Mouse (Mus musculus) limb, embryonic 14.5 days (tissue): ENCODE results near the gene Ehmt2. TPM values are rescaled to one million over a fixed set of nuclear protein-coding genes. Genes with fewer than 3 reads are reported as not detected.

ENCODE experiments used
- ATAC-seq: fragments of 200-750 bp; cut with Nextera tagmentation; 2 replicates; pipeline ENCODE4 v1.8.0; 2017; ENCODE audit warnings: low read depth, moderate number of reproducible peaks, moderate TSS enrichment; ENCODE audit not compliant: low FRiP score
- DNase-seq: peaks from one replicate; pipeline ENCODE4 v3.0.0-alpha.2; 2015; ENCODE audit warnings: low spot score
- H3K27ac ChIP-seq: fragments of 300-500 bp; sonication (generic); replicated peaks from 2 replicates; pipeline ENCODE4 v1.5.1; 2014; ENCODE audit warnings: low read depth, mild to moderate bottlenecking, low read length, moderate library complexity, mixed read lengths
- H3K27me3 ChIP-seq: fragments of 300-500 bp; sonication (generic); 2 replicates; pipeline ENCODE4 v1.6.1; 2014; ENCODE audit warnings: low read length, mixed read lengths; ENCODE audit not compliant: control insufficient read depth, insufficient read depth
- H3K36me3 ChIP-seq: fragments of 300-500 bp; sonication (generic); 2 replicates; pipeline ENCODE4 v1.6.1; 2014; ENCODE audit warnings: mild to moderate bottlenecking, low read length, moderate library complexity, mixed read lengths; ENCODE audit not compliant: control insufficient read depth, insufficient read depth
- H3K4me1 ChIP-seq: fragments of 300-500 bp; sonication (generic); 2 replicates; pipeline ENCODE4 v1.6.1; 2014; ENCODE audit warnings: antibody characterized with exemption, low read length, mixed read lengths; ENCODE audit not compliant: control insufficient read depth, insufficient read depth
- H3K4me2 ChIP-seq: fragments of 300-500 bp; sonication (generic); replicated peaks from 2 replicates; pipeline ENCODE4 v1.6.1; 2014; ENCODE audit warnings: low read depth, mild to moderate bottlenecking, low read length, moderate library complexity; ENCODE audit not compliant: severe bottlenecking
- H3K4me3 ChIP-seq: fragments of 300-500 bp; sonication (generic); replicated peaks from 2 replicates; pipeline ENCODE4 v1.5.1; 2014; ENCODE audit warnings: low read length
- H3K9ac ChIP-seq: fragments of 300-500 bp; sonication (generic); 2 replicates; pipeline ENCODE4 v1.6.1; 2014; ENCODE audit warnings: mild to moderate bottlenecking, low read depth, low read length, moderate library complexity; ENCODE audit not compliant: severe bottlenecking
- H3K9me3 ChIP-seq: fragments of 300-500 bp; sonication (generic); 2 replicates; pipeline ENCODE4 v1.6.1; 2016; ENCODE audit warnings: low read length; ENCODE audit not compliant: control insufficient read depth
- POLR2A ChIP-seq: fragments of 200-500 bp; IDR thresholded peaks from 2 replicates; pipeline ENCODE4 v1.8.0; 2012; ENCODE audit warnings: inconsistent platforms, mild to moderate bottlenecking, moderate library complexity, borderline replicate concordance; ENCODE audit not compliant: insufficient read depth, insufficient read length; ENCODE audit errors: extremely low read depth
- WGBS: fragments of 180-500 bp; shearing (Covaris S2); extraction: QIAGEN DNeasy Blood & Tissue Kit; methylation state at CpG from one replicate; pipeline ENCODE4 v1.1.7; 2014; 5-methylcytosine and 5-hydroxymethylcytosine counted together
- polyA plus RNA-seq, 2 experiments: library from polyadenylated mRNA; depleted of rRNA in 1 of 2; stranded (reverse) in 1 of 2; unstranded in 1 of 2; fragments of >200 nt; fragmentation: Nextera tagmentation in 1 of 2; extraction: Ambion mirVana in 1 of 2; gene quantifications; 2 replicates each; pipeline versions ENCODE4 v1.2.1 to v1.2.3; 2012 to 2014

Ehmt2 gene
- polyA plus RNA-seq, 2 experiments, result 72.8 to 232 TPM

DNA sequence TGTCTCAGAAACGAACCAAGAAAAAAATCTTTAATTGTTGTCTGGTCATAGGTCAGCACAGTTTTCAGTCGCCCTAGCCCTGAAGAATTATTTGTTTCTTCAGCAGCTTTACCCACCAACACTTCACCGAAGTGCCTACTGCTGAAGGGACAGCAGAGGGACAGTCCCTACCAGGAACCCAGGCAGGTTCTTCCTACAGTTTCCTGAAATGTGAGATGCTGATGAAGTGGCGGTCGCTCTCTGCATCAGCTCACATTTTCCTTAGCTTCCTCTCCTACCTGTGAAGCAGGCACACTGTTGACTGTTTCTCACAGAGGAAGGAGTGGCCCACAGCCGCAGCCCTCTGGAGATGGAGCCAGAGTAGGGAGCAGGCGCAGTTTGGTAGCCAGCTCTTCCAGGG lies 32.3 kb upstream of the Ehmt2 start:
- 50% methylated on average over 7 of the region's 7 CpGs for WGBS
- no peak for TF ChIP-seq POLR2A
- Histone ChIP-seq H3K9me3 (no peaks in the 10 kb centered on the region), H3K4me2 (no peak overlapping the region), H3K27me3 (no peaks in the 10 kb centered on the region), H3K9ac (no peak overlapping the region), H3K27ac (no peak overlapping the region), H3K4me3 (no peak overlapping the region), H3K36me3 (no peaks in the 10 kb centered on the region), H3K4me1 (no peaks in the 10 kb centered on the region)
- ATAC-seq (no peak), DNase-seq (no peak)

DNA sequence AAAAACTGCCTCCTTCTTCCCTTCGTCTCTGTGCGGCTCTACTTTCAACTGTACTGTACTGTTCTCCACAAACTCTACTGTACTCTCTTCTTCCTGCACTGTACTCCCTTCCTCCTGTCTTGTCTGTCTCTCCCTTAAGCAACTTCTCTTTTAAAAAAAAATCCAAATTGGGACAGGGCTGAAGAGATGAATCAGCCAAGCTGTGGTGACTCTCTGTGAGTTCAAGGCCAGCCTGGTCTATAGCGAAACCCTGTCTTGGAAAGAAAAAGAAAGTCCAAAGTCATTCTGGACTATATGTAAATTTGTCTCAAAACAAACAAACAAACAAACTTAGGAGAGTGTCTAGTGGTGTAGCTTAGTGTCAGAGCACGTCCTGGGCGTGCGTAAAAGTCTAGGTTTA lies 23.9 kb upstream of the Ehmt2 start:
- DNase-seq, result no peak
- no peak for TF ChIP-seq POLR2A
- 90% methylated on average over 6 of the region's 6 CpGs for WGBS
- no peak for ATAC-seq
- Histone ChIP-seq H3K9ac (no peak overlapping the region), H3K9me3 (no peaks in the 10 kb centered on the region), H3K4me2 (no peak overlapping the region), H3K4me1 (no peaks in the 10 kb centered on the region; the same call in 1 of the 2 replicates), H3K4me3 (no peak overlapping the region), H3K27me3 (no peaks in the 10 kb centered on the region), H3K36me3 (no peaks in the 10 kb centered on the region), H3K27ac (no peak overlapping the region)

GRCm38 (mm10) chr17:34879336-34879879 lies 18.9 kb upstream of the Ehmt2 start, which contains the start of gene Zbtb12:
Gene Zbtb12 (plus strand): TSS chr17:34879483.
- H3K36me3 ChIP-seq, result no peaks in the 10 kb centered on the region
- H3K4me2 ChIP-seq, result no peak within 1 kb of the TSS
- DNase-seq, result no peak
- 36% methylated on average over 11 of the region's 11 CpGs for WGBS
- no peaks in the 10 kb centered on the region for H3K27me3 ChIP-seq
- no peak within 1 kb of the TSS for H3K9ac ChIP-seq
- H3K27ac ChIP-seq, result no peak within 1 kb of the TSS
- TF ChIP-seq POLR2A, result no peak
- H3K4me1 ChIP-seq, result peaks cover 6% of the 10 kb centered on the region; the same call in 1 of the 2 replicates
- H3K9me3 ChIP-seq, result no peaks in the 10 kb centered on the region
- no peak for ATAC-seq
- H3K4me3 ChIP-seq, result no peak within 1 kb of the TSS

- no peak for TF ChIP-seq POLR2A
- ATAC-seq (no peak), DNase-seq (no peak)
- no peaks in the 10 kb centered on the region for H3K9me3 ChIP-seq
- H3K4me2 ChIP-seq, result no peak overlapping the region
- H3K4me3 ChIP-seq, result no peak overlapping the region
- H3K9ac ChIP-seq, result no peak overlapping the region
- H3K27me3 ChIP-seq, result no peaks in the 10 kb centered on the region
- H3K27ac ChIP-seq, result no peak overlapping the region
- H3K4me1 ChIP-seq, result peaks cover 6% of the 10 kb centered on the region; the same call in 1 of the 2 replicates
- no peaks in the 10 kb centered on the region for H3K36me3 ChIP-seq
These were observed 17.1 kb upstream of the Ehmt2 start for GRCm38 (mm10) chr17:34881166-34881565.

DNA sequence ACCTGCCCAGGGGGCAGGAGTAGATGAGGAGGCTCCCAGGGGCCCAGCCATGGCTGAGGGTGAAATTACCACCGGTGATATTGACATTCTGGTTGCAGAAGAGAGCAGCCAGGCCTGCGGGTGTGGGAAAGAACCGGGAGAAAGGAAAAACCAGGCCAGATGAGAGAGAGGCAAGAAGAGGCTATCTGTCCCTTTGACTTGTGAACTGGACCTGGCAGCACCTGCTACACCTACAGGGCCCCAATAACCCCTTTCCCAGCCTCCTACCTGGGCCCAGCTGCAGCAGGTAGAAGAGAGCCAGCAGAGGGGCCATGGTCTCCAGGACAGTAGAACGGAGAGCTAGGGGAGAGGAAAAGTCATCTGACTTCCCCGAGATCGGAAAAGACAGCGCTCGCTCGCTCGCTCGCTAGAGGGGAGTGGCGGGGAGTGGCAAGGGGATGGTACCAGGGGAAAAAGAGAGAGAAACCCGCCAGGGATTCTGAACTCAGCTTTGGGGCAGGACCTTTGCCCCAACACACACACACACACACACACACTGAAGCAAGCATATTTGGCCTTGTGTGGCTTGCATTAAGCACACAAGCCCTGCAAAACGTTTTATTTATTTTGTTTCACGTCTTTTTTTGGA lies 16.5 kb upstream of the Ehmt2 start, which contains the start of gene Gm20547:
TSS of gene Gm20547 (minus strand) at position 360 of the 628 bp plus-strand sequence.
- no peaks in the 10 kb centered on the region for H3K27me3 ChIP-seq
- 10% methylated on average over 15 of the region's 15 CpGs for WGBS
- no peak within 1 kb of the TSS for H3K27ac ChIP-seq
- H3K36me3 ChIP-seq, result no peaks in the 10 kb centered on the region
- no peak within 1 kb of the TSS for H3K9ac ChIP-seq
- H3K4me3 ChIP-seq, result no peak within 1 kb of the TSS
- no peaks in the 10 kb centered on the region for H3K9me3 ChIP-seq
- DNase-seq (no peak), ATAC-seq (no peak)
- TF ChIP-seq POLR2A, result no peak
- H3K4me2 ChIP-seq, result no peak within 1 kb of the TSS
- H3K4me1 ChIP-seq, result peaks cover 6% of the 10 kb centered on the region; the same call in 1 of the 2 replicates
